Mouse (Mus musculus) urinary bladder, postnatal 4 days (tissue): ENCODE data around the gene Cacnb3.

ENCODE experiments used
- DNase-seq, 2 experiments: peaks; one replicate each; pipeline ENCODE4 v3.0.0; 2021 to 2022; ENCODE audit warnings: low spot score in 2 of 2

Gene Cacnb3

GRCm38 (mm10) chr15:98609331-98610130, 21.1 kb upstream of the Cacnb3 start, which contains the start of gene Adcy6:
Gene Adcy6, minus strand, starts transcription at chr15:98610076.
- DNase-seq = peak; percentile 76 to 82

DNA sequence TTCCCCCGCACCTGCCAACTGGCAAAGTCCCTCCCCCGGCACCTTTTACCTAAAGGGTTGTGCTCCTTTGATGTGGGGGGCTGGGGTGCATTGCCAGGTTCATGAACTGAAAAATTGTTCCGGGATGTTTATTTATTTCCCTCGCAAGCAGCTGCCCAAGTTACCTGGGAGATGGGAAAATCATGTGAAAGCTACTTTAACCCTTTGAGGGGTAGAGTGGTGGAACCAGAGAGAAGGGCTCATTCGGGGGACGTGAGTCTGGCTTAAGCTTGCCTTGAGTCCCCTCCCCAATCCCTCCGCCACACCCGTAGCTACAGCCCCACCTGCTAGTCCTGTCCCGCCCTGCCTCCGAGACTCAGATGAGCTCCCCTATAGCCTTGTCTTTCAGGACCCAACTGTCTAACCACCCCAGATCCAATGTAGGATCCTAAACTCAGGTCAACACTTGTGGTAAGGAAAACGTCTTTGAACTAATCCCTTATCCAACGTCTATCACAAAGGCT, 20.5 kb upstream of the Cacnb3 start:
- DNase-seq = no peak

GRCm38 (mm10) chr15:98612229-98612628, 18.4 kb upstream of the Cacnb3 start:
- no peak for DNase-seq

DNA sequence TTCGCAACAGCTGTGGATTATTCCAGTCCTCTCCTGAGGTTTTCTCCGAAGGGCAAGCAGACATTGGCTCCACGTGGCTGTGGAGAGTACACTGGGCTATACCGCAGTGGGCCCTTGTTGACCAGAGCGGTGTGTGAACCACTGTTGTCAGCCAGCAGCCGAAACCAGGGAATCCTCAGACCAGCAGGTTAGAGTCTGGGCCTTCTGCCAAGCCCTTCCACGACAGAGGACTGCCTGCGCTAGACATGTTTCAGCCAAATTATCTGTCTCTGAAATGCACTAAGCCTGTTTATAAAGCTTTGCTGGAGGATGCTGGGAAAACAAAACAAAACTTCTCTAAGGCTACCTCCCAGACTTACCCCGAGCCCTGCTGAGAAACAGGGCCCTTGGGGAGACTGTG, 16.1 kb upstream of the Cacnb3 start:
- DNase-seq = no peak

- no peak for DNase-seq
Observed at GRCm38 (mm10) chr15:98614971-98615370, 15.7 kb upstream of the Cacnb3 start.

DNA sequence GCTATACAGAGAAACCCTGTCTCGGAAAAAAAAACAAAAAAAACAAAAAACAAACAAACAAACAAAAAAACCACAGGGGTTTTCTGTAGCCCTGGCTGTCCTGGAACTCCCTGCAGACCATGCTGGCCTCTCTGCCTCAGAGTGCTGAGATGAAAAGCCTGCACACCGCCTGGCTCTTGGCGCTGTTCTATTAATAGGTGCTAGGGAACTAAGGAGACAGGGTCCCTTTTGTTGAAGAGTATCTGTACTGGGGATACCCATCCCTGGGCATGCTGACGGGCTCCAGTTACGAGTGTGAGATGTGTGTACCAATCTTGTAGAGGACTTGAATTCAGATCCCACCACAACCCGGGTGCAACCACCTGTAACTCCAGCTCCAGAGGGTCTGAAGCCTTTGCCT, 14.9 kb upstream of the Cacnb3 start:
- no peak for DNase-seq

DNA sequence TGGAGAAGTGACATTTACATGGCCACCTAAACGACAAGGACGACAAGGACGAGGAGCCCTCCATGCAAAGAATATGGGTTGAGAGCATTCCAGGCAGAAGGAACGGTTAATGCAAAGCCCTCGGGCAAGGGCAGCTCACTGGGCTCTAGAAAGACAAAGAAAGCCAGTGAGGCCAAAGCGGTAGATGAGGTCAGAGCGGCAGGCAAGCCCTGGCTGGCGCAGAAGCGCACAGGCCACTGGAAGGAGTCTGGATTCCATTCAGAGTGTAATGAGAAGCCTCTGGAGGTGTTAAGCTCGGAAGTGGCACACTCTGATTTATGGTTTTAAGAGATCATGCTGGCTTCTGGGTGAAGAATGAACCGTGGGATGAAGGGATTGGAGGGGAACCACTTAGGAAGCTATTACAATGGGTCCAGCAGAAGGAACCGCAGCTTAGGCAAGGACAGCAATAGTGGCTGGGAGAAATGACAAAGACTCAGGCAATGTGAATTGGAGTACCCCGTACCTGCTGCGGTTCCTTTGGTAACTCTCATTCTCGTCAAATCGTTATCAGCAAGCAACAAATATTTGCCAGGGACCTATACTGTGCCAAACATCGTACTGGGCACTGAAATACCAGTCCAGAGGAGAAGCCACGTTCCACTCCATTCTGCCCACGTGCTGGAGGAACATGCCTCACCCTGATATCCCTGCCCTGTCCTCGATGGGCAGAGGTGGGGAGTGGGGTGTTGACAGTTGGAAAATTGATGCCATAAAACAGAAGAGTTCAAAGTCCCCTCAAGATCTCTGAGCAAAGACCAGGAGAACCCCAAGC, 14.1 kb upstream of the Cacnb3 start:
- DNase-seq = no peak

DNA sequence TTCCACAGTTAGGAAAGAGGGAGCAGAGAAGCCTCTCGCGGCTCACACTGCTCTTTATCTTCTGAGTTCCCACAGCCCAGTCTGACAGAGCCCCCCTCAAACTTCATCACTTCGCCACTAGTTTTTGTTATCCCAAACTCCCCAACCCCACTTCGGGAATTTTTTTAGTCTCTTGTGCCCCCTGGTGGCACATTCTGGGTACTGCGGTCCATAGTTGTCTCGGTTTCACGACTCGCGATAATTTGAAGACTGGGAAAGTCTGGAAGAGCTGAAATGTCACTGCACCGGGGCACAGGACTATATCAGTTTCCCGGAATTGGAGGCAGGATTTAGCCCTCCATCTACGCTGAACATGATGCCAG, 13.5 kb upstream of the Cacnb3 start:
- peak; percentile 69 to 78 for DNase-seq

GRCm38 (mm10) chr15:98622199-98622598, 8.4 kb upstream of the Cacnb3 start:
- no peak for DNase-seq

DNA sequence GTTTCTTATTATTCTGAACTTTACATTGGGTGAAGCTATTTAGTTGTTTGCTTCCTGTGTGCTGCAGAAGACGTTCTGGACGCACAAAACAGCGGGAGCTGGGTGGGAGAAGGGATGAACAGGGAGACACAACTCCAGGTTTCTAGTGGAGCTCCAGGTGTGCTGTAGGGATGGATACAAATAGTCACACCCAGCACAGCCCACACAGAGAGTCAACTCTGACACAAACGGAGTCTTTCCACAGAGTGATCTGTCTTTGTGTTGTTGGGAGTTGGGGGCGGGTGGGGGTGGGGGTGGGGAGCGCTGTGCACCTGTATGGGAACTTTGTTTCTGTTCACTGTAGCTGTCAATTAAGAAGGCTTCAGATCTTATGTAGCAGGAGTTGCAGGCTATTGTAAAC, 7.9 kb upstream of the Cacnb3 start:
- DNase-seq = no peak

DNA sequence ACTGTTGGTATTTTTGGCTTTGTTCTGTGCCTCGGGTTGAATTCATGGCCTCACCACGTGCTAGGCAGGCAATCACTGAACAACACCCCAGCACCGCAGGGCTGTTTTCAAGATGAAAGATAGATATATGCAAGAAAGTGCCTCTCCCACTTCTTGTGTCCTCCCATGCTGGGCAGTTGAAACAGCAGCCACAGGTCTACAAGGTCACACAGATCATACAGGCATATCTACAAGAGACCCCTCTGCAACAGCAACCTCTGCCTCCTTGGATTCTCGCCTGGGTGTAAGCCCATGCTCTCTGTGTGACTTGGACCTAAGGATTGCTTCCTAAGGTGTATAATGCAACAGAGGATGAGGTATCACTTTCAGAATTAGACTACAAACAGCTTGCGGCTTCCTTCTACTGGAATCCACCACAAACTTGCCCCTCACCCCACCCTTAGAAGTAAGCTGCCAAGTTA, 7.2 kb upstream of the Cacnb3 start:
- DNase-seq = no peak

DNA sequence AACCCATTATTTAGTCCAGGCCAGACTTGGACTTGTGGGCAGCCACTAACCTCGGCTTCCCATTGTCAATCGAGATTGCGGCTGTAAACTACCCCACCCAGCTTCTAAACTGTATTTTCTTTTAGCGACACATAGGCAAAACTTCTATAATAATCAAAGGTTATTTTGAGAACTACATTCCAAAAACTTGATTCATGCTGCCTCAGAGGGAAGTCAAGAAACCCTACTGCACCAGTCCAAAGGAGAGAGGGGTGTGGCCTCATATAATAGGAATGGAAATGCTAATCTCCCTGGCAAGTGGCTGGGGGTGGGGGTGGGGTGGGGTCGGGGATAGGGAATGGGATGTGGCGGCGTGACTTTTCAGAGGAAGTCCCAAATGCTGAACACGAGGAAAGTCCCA, 4.6 kb upstream of the Cacnb3 start:
- no peak for DNase-seq

- no peak for DNase-seq
Observed at GRCm38 (mm10) chr15:98626487-98627212, 4.0 kb upstream of the Cacnb3 start.

GRCm38 (mm10) chr15:98628589-98629254, 1.9 kb upstream of the Cacnb3 start:
- no peak for DNase-seq

GRCm38 (mm10) chr15:98629464-98629863, 1.2 kb upstream of the Cacnb3 start:
- DNase-seq = no peak

DNA sequence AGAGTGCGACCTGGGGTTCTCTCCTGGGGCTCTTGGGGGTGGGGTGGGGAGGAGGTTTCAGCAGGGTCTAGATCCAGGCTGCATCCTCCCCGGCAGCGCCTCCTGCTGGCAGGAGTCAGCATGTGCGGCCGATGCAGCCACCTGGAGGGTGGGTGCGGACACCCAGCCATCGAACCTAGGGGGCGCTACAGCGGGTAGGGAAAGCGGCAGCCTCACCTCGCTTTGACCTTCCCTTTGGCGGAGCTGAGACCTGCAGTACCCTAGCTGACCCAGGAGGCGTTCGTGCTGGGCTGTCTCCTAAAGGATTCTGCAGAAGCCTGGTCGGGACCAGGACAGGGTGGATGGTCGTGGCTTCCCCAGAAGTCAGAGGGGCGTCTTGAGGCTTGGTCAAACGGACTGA, 853 bp downstream of the Cacnb3 start:
- peak; percentile 72 to 88 for DNase-seq

DNA sequence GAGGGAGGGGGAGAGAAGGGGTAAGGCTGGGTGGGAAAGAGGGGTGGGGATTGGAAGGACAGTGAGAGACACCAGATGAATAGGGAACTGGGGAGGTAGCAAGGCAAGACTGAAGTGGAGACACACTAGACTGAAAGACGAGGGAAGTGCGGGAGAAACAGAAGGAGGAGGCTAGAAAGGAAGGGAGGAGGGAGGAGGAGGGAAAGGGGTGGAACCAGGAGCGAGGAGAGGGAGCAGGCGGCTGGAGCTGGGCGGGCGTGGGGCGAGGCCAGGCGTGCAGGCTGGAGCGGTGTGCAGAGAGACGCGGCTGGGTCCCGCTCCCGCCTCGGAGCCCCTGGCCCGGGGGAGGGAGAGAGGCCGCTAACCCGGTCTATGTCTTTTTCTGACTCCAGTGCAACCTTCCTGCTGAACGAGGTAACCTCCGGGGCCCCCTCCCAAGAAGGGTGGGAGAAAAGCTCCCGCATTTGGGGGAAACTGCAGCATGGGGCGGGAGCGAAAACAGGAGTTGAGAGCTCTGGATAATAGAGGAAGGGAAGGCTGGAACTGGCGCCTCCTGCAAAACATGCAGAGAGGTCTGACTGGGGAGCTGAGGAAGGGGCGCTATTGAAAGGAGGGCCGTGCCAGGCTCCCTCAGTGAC, 1.6 kb downstream of the Cacnb3 start:
- DNase-seq = peak; percentile 72 to 78

DNA sequence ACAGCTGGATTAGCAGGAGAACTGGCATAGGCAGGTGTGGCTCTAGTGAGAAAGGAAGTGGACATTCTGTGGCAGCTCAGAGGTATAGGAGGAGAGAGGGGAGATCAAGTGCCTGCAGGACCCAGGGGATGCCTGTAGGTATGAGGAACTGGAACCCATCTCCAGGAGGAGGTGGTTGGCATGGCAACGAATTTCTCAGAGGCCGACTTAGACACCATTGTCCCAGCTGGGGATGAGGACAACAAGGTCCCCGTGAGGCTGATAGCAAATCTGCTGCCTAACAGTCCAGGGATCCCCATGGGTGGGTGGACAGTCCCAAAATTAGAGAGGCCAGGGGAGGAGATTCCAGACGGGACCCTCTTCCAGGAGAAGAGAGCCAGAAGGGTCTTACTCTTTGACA, 2.3 kb downstream of the Cacnb3 start:
- no peak for DNase-seq

DNA sequence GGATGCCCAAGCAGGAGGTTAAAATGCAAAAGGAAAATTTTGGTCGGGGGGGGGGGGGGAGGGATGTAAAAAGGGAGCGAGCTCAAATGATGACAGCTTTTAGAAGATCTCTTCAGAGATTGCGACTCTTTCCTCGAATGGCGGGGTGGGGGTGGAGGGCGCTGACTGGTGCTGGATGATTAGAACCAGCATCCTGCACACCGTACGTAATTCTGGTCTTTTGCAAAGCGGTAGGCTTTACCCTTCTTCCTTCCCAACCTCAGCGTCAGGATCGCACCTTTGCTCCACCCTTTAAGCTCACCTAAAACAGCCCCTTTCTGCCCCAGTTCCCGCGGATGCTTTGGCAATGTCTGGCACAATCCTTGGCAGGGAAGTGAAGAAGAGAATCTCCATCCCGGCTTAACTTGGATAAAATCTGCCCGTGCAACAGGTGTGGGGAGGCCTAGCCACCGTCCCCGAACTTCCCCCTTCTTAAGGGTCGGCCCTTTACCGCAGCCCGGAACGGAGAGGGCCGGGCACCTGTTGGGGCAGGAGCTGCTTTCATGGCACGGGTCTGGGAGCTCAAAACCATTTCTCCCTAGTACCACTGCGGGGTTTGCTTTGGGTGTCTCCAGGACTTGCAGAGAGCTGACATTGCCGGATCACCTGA, 3.3 kb downstream of the Cacnb3 start:
- no peak for DNase-seq

DNA sequence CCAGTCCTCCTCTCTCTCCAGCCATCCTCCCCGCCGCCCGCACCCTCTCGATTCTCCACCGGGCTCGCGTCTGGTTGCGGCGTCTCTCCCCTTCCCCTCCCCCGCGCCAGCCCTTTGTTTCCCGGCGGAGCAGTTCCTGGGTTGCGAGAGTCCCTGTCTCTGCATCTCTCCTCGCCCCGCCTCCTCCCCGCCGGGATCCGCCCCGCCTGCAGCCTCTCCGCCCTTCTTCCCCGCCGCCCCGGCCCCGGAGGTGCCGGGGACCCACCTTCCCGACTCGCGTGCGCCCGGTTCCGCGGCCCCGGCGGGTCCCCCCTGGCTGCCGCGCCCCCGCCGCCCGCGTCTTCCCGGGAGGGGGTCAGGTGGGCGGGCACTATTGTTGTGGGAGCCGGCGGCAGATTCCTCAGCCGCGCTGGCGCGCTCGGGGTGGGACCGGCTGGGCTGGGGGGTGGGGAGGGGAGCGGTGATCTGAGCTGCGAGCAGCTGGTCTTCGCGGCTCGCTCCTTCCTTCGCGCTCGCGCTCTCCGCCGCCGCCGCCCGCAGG, 4.0 kb downstream of the Cacnb3 start:
- DNase-seq = peak; percentile 79 to 85
